Mouse (Mus musculus) kidney, adult 2 months (tissue): ENCODE measurements around the gene Sec14l2.

Source experiments
- CTCF ChIP-seq: fragments of 200-500 bp; conservative IDR thresholded peaks from 2 replicates; pipeline ENCODE4 v1.5.1; 2011; ENCODE audit warnings: low read depth, mild to moderate bottlenecking, control low read depth, low read length, moderate library complexity, mixed read lengths; ENCODE audit not compliant: insufficient read depth, insufficient read length
- POLR2A ChIP-seq: fragments of 200-500 bp; IDR thresholded peaks from one replicate; pipeline ENCODE4 v1.6.1; 2011; ENCODE audit warnings: low read depth, low read length, control low read depth

DNA sequence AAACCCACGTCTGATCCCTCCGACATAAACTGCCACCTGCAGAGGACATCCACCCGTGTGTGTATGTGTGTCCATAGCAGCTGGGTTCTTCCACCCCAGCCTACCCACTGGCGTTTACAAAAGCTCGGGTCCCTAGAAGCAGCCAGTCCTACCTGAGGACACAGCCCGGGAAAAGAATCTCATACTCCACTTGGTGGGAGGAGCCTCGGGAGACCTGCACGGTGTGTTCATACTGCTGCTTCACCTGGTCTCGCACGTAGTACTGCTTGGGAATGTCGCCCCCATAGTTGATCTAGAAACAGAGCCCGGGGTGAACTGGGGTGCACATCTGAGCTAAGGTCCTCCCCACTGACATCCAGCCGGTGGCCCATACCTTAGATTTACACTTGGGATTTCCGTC is 19.7 kb downstream of the Sec14l2 start:
- TF ChIP-seq CTCF (no peak), POLR2A (no peak)
